Mouse (Mus musculus) gastrocnemius, postnatal 4 days (tissue): ENCODE measurements around the gene Aifm3. TPM values are rescaled to one million over a fixed set of nuclear protein-coding genes. Genes with fewer than 3 reads are reported as not detected.
"Not testable (repeated sequence)": the region's sequence is repeated elsewhere in the genome, so short reads cannot be mapped to it uniquely, and the experiment has no call there.

ENCODE experiments used
- DNase-seq, 2 experiments: peaks; one replicate each; pipeline ENCODE4 v3.0.0; 2021 to 2022; ENCODE audit warnings: low spot score in 2 of 2, mixed read lengths in 2 of 2
- total RNA-seq, 2 experiments: library from RNA; stranded (reverse); gene quantifications; 2 replicates each; pipeline ENCODE4 v1.2.3; 2021

The Aifm3 gene
- total RNA-seq, 2 experiments from 2014 or later, result 0.54 to 0.75 TPM

DNA sequence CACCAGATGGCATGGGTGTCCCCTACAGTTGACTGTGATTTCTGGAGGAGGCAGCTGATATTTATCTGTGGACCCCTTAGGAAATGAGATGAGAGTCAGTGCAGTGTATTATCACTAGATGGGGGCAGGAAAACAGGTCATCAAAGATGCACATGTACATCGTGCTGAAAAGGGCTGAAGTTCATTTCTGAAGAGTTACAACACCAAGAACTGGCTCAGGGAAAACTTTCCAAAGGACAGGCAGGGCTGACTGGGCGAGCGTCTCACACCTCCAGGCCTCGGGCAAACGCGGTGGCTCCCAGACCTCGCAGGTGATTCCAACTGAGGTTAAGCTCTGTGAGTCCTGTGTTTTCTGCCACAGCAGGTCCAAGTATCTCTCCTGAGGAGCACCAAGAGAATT is 63.4 kb downstream of the Aifm3 start:
- DNase-seq, result no peak

DNA sequence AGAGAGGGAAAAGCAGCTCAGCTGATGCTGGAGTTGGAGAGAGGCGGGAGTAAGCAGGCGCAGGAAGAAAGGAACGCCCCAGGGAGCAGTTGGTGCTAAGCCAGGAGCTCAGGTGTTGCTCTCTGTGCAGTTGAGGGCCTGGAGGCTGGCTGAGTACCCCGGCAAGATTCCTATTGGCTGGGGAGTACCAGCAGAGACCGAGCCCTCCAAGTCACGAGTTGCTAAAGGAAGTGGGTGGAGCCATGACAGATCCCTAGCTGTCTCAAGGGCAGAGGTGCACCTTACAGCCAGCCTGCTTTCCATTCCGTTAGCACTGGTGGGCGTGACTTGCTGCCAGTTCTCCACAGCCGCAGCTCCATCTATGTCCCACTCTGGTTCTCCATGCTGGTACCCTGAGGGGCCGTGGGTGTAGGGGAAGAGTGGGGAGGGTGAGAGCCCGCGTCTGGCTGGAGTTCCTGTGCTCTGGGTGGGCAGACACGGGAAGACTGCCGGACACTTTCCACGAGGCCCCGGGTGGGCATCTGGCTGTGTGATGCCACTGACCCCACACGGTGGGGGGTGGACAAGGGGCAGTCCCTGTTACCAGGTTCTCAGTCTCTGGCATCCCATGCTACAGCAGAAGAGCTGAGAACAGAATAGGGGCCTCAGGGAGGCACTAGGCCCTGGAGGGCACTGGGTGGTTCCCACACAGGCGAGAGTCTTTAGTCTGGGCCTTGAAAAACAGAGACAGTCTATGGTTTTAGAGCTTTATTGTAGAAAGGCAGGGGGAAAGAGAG is 64.7 kb downstream of the Aifm3 start:
- no peak for DNase-seq

- DNase-seq, result not testable (repeated sequence)
Measured at GRCm38 (mm10) chr16:17554702-17555101, 65.3 kb downstream of the Aifm3 start.

- DNase-seq, result no peak
Measured at GRCm38 (mm10) chr16:17556180-17556579, 66.8 kb downstream of the Aifm3 start.

- DNase-seq, result no peak
Measured at GRCm38 (mm10) chr16:17556907-17557306, 67.5 kb downstream of the Aifm3 start.

Other genes starting within 250 kb of the Aifm3 start
- gene Tmem191c, start 213.5 kb upstream of the Aifm3 start, total RNA-seq, result 1 to 10 TPM; 4.4 to 5.8 TPM
- 1 to 10 TPM in 1 of 2 experiments, under 1 TPM in 1; 0.78 to 1.9 TPM for gene Serpind1, start 158.2 kb upstream of the Aifm3 start, total RNA-seq
- 10 to 100 TPM; 14.3 to 15.5 TPM for gene Snap29, start 83.6 kb upstream of the Aifm3 start, total RNA-seq
- 10 to 100 TPM; 27.9 to 31.4 TPM for gene Pi4ka, start 83.3 kb upstream of the Aifm3 start, total RNA-seq
- 10 to 100 TPM; 32.4 to 33.1 TPM for gene Crkl, start 37.6 kb upstream of the Aifm3 start, total RNA-seq
- gene Lztr1, start 19.1 kb downstream of the Aifm3 start, total RNA-seq, result 10 to 100 TPM; 48.4 to 51.1 TPM
- gene Thap7, start 41.5 kb downstream of the Aifm3 start, total RNA-seq, result 10 to 100 TPM; 18.7 to 22.5 TPM
- gene Lrrc74b, start 71.6 kb downstream of the Aifm3 start, total RNA-seq, result 1 to 10 TPM; 2.5 to 5.0 TPM
- gene P2rx6, start 72.3 kb downstream of the Aifm3 start, total RNA-seq, result 1 to 10 TPM; 6.3 to 7.5 TPM
- gene Slc7a4, start 93.6 kb downstream of the Aifm3 start, total RNA-seq, result 1 to 10 TPM; 2.3 to 3.5 TPM
- 10 to 100 TPM; 23.5 to 23.9 TPM for gene Smpd4, start 129.7 kb downstream of the Aifm3 start, total RNA-seq
- 1 to 10 TPM; 2.7 to 2.8 TPM for gene Ccdc74a, start 156.9 kb downstream of the Aifm3 start, total RNA-seq
- gene Med15, start 243.3 kb downstream of the Aifm3 start, total RNA-seq, result 10 to 100 TPM; 36.9 to 46.9 TPM